Mouse (Mus musculus) neural tube, embryonic 15.5 days (tissue): ENCODE measurements around the gene Phex. TPM values are rescaled to one million over a fixed set of nuclear protein-coding genes. Genes with fewer than 3 reads are reported as not detected.

Experiments used
- ATAC-seq: fragments of 200-750 bp; cut with Nextera tagmentation; 2 replicates; pipeline ENCODE4 v1.8.0; 2017; ENCODE audit warnings: mild to moderate bottlenecking, moderate TSS enrichment, moderate library complexity; ENCODE audit not compliant: low FRiP score
- H3K27ac ChIP-seq: fragments of 300-500 bp; sonication (generic); replicated peaks from 2 replicates; pipeline ENCODE4 v1.5.1; 2015; ENCODE audit warnings: mild to moderate bottlenecking, inconsistent platforms
- H3K27me3 ChIP-seq: fragments of 300-500 bp; sonication (generic); replicated peaks from 2 replicates; pipeline ENCODE4 v1.6.1; 2015; ENCODE audit warnings: inconsistent platforms
- H3K36me3 ChIP-seq: fragments of 300-500 bp; sonication (generic); 2 replicates; pipeline ENCODE4 v1.6.1; 2015; ENCODE audit warnings: inconsistent platforms
- H3K4me1 ChIP-seq: fragments of 300-500 bp; sonication (generic); 2 replicates; pipeline ENCODE4 v1.6.1; 2015; ENCODE audit warnings: inconsistent platforms
- H3K4me2 ChIP-seq: fragments of 300-500 bp; sonication (generic); 2 replicates; pipeline ENCODE4 v1.6.1; 2015; ENCODE audit warnings: inconsistent platforms, mild to moderate bottlenecking, moderate library complexity
- H3K4me3 ChIP-seq: fragments of 300-500 bp; sonication (generic); replicated peaks from 2 replicates; pipeline ENCODE4 v1.5.1; 2015; ENCODE audit warnings: mild to moderate bottlenecking, inconsistent platforms
- H3K9ac ChIP-seq: fragments of 300-500 bp; sonication (generic); replicated peaks from 2 replicates; pipeline ENCODE4 v1.6.1; 2015; ENCODE audit warnings: mild to moderate bottlenecking, inconsistent platforms
- H3K9me3 ChIP-seq: fragments of 300-500 bp; sonication (generic); replicated peaks from 2 replicates; pipeline ENCODE4 v1.6.1; 2016; ENCODE audit warnings: inconsistent platforms
- WGBS: fragments of 180-500 bp; shearing (Covaris S2); methylation state at CpG from one replicate; pipeline ENCODE4 v1.1.7; 2015; ENCODE audit warnings: mixed read lengths; 5-methylcytosine and 5-hydroxymethylcytosine counted together
- microRNA-seq: library from miRNA; unstranded; fragments of <30 nt; microRNA quantifications from one replicate; pipeline ENCODE4, GENCODE M21; 2017
- polyA plus RNA-seq: library from polyadenylated mRNA; unstranded; fragments of >200 nt; fragmentation: Nextera tagmentation; extraction: Ambion mirVana; gene quantifications from 2 replicates; pipeline ENCODE4 v1.2.1, GENCODE M21; 2015

The Phex gene
- polyA plus RNA-seq, 1 experiment from 2014 or later: 0.56 TPM

GRCm38 (mm10) chrX:157164142-157164541 is 251.0 kb downstream of the Phex start:
- Histone ChIP-seq H3K9ac (no peak overlapping the region), H3K9me3 (no peaks in the 10 kb centered on the region), H3K4me2 (no peak overlapping the region), H3K36me3 (no peaks in the 10 kb centered on the region), H3K27ac (no peak overlapping the region), H3K27me3 (no peaks in the 10 kb centered on the region), H3K4me1 (no peaks in the 10 kb centered on the region), H3K4me3 (no peak overlapping the region)
- ATAC-seq: no peak
- WGBS: 65% methylated on average over 3 of the region's 3 CpGs

GRCm38 (mm10) chrX:157163394-157163793 is 251.7 kb downstream of the Phex start:
- Histone ChIP-seq H3K27ac (no peak overlapping the region), H3K9me3 (no peaks in the 10 kb centered on the region), H3K4me3 (no peak overlapping the region), H3K27me3 (no peaks in the 10 kb centered on the region), H3K4me2 (no peak overlapping the region), H3K36me3 (no peaks in the 10 kb centered on the region), H3K9ac (no peak overlapping the region), H3K4me1 (no peaks in the 10 kb centered on the region)
- no peak for ATAC-seq
- 69% methylated on average over 2 of the region's 2 CpGs for WGBS

GRCm38 (mm10) chrX:157144675-157145074 is 270.4 kb downstream of the Phex start:
- Histone ChIP-seq H3K4me3 (no peak overlapping the region), H3K4me2 (no peak overlapping the region), H3K27me3 (no peaks in the 10 kb centered on the region), H3K9ac (no peak overlapping the region), H3K4me1 (no peaks in the 10 kb centered on the region), H3K9me3 (no peaks in the 10 kb centered on the region), H3K27ac (no peak overlapping the region), H3K36me3 (no peaks in the 10 kb centered on the region)
- ATAC-seq: no peak

- Histone ChIP-seq H3K9me3 (no peaks in the 10 kb centered on the region), H3K27me3 (no peaks in the 10 kb centered on the region), H3K4me1 (no peaks in the 10 kb centered on the region), H3K27ac (no peak overlapping the region), H3K4me2 (no peak overlapping the region), H3K9ac (no peak overlapping the region), H3K4me3 (no peak overlapping the region), H3K36me3 (no peaks in the 10 kb centered on the region)
- 53% methylated on average over 6 of the region's 6 CpGs for WGBS
- ATAC-seq: no peak
Measured at GRCm38 (mm10) chrX:157139601-157140000, 275.5 kb downstream of the Phex start.

Small RNA genes lying within 50 kb of the gene (microRNA-seq; reads per million reads assigned to microRNA genes)
- not detected for gene Gm23798

Other genes starting within 250 kb of the Phex start
- 130 and 162 TPM in 2 replicates for gene Sms, start 77.0 kb upstream of the Phex start, polyA plus RNA-seq
- 0.89 and 1.1 TPM in 2 replicates for gene Yy2, start 153.7 kb upstream of the Phex start, polyA plus RNA-seq
- gene Mbtps2, start 183.4 kb upstream of the Phex start, polyA plus RNA-seq: 29.9 and 30.3 TPM in 2 replicates